Mouse (Mus musculus): ENCODE measurements around the gene Xxylt1. TPM values are rescaled to one million over a fixed set of nuclear protein-coding genes. Genes with fewer than 3 reads are reported as not detected.

The Xxylt1 gene
- total and polyA plus RNA-seq, 3 experiments, result 10.5 to 13.5 (median 11.5) TPM

DNA sequence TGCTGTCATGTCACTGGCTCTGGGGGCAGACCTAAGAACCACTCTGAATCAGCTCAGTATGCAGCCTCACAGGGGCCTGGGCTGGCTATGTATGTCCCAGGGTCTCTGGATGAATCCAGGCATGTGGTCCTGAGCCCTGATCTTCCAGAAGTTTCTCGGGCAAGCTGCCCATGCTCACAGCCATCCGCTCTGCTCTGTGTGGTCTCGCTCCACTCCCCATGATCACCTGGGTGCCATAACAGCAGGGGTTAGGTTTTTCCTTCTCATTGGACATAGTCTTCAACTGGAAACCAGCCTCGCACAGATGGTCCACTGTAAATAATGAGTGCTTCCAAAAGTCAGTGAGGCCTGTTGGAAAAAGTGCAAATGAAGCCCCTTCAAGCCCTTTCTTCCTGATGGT lies 121.0 kb downstream of the Xxylt1 start:
- H3K9ac ChIP-seq (ENCODE audit: low read depth, low read length), result no peak overlapping the region
- WGBS, result 95% methylated on average over 4 of the region's 4 CpGs
- TF ChIP-seq POLR2A (IDR thresholded peaks at IDR 0.05; ENCODE audit: insufficient read depth, low read depth, low read length) (no peak), CTCF (IDR thresholded peaks at IDR 0.05) (no peak), EP300 (IDR thresholded peaks at IDR 0.05; ENCODE audit: insufficient read depth, low read depth, low read length) (no peak)

DNA sequence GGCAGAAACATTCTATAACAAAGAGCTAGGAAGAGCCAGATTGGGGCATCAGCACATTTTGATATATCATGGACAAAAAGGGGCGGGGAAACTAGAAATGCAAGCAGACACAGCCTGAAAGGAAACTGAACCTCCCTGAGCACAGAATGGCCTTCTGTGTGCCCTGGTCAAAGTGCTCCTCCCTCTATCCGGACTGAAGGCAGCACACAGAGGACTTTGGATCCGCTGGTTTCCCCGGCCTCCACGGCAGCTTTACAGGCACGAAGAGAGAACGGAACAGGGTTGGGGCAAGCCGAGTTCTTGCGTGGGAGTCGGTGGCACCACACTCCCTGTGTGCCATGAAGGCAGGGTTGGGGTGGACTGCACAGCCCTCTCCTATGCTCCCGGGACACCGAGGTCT lies 121.5 kb downstream of the Xxylt1 start:
- Histone ChIP-seq H3K9ac (ENCODE audit: low read depth, low read length) (no peak overlapping the region), H3K36me3 (ENCODE audit: control insufficient read depth, insufficient read depth, low read length) (no peaks in the 10 kb centered on the region), H3K27me3 (ENCODE audit: control insufficient read depth, insufficient read depth, low read length) (no peaks in the 10 kb centered on the region), H3K4me1 (ENCODE audit: control insufficient read depth, insufficient read depth, low read length) (no peaks in the 10 kb centered on the region; the same call in 1 of the 2 replicates), H3K27ac (no peak overlapping the region), H3K79me2 (replicated peaks; ENCODE audit: control insufficient read depth, insufficient read depth, low read length) (no peaks in the 10 kb centered on the region), H3K4me3 (no peak overlapping the region)
- intact Hi-C loops (cut with DNase I), result no loop called here
- WGBS, result 82% methylated on average over 12 of the region's 12 CpGs
- no peak for DNase-seq
- TF ChIP-seq POLR2A (IDR thresholded peaks at IDR 0.05; ENCODE audit: insufficient read depth, low read depth, low read length) (no peak), CTCF (IDR thresholded peaks at IDR 0.05) (no peak), EP300 (IDR thresholded peaks at IDR 0.05; ENCODE audit: insufficient read depth, low read depth, low read length) (no peak)

More for the DNA sequence above, 121.0 kb downstream of the Xxylt1 start:
- intact Hi-C loops (cut with DNase I), result no loop called here
- Histone ChIP-seq H3K27me3 (ENCODE audit: control insufficient read depth, insufficient read depth, low read length) (no peaks in the 10 kb centered on the region), H3K27ac (no peak overlapping the region), H3K36me3 (ENCODE audit: control insufficient read depth, insufficient read depth, low read length) (no peaks in the 10 kb centered on the region), H3K79me2 (replicated peaks; ENCODE audit: control insufficient read depth, insufficient read depth, low read length) (no peaks in the 10 kb centered on the region), H3K4me3 (no peak overlapping the region), H3K4me1 (ENCODE audit: control insufficient read depth, insufficient read depth, low read length) (peaks cover 2% of the 10 kb centered on the region; the same call in 1 of the 2 replicates)
- DNase-seq, result no peak

DNA sequence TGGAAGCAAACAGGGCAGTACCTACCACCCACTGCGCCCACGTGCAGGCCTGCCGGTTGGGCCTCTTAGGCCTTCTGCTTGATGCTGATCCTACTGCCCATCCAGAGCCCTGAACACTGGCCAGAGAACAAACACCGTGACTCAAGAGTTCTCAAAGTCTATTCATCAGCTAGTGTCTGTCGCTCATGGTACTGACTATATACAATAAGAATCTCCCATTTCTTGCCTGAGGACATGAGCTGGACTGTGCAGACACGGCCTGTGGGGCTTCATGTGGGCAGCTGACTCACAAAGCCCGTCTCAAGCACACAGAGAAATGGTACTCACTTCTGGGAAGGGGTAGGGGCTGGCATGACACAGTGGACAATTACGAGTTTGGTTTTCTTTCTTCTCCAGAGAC lies 125.1 kb downstream of the Xxylt1 start:
- TF ChIP-seq POLR2A (IDR thresholded peaks at IDR 0.05; ENCODE audit: insufficient read depth, low read depth, low read length) (no peak), EP300 (IDR thresholded peaks at IDR 0.05; ENCODE audit: insufficient read depth, low read depth, low read length) (no peak), CTCF (IDR thresholded peaks at IDR 0.05) (no peak)
- WGBS, result 95% methylated on average over 8 of the region's 8 CpGs
- no peak overlapping the region for H3K9ac ChIP-seq (ENCODE audit: low read depth, low read length)
- H3K79me2 ChIP-seq (replicated peaks; ENCODE audit: control insufficient read depth, insufficient read depth, low read length), result no peaks in the 10 kb centered on the region
- H3K27me3 ChIP-seq (ENCODE audit: control insufficient read depth, insufficient read depth, low read length), result no peaks in the 10 kb centered on the region
- intact Hi-C loops (cut with DNase I), result no loop called here
- H3K4me1 ChIP-seq (ENCODE audit: control insufficient read depth, insufficient read depth, low read length), result no peaks in the 10 kb centered on the region
- H3K27ac ChIP-seq, result no peak overlapping the region
- H3K4me3 ChIP-seq, result no peak overlapping the region
- no peak for DNase-seq
- H3K36me3 ChIP-seq (ENCODE audit: control insufficient read depth, insufficient read depth, low read length), result no peaks in the 10 kb centered on the region

DNA sequence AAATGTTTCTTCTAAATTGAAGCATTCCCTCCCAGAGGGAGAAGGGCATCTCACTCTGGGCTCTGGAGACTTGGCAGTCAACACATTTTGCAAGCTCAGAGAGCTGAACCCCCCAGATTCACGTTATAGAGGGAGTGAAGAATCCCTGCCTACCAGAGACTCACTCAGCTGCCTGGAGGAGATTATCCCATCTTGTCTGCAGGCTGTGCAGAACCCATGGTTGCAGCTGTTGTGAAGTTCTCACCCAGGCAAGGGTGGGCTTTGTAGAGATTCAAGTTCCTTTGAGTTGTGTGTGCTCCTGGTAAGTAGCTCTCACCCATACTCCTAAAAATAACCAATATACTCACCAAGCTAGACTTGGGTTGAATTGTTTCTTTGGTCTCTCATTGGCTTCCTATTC lies 132.6 kb downstream of the Xxylt1 start:
- intact Hi-C loops (cut with DNase I), result no loop called here
- H3K4me3 ChIP-seq, result no peak overlapping the region
- 42% methylated on average over 1 of the region's 1 CpGs for WGBS
- peaks cover 15% of the 10 kb centered on the region for H3K4me1 ChIP-seq (ENCODE audit: control insufficient read depth, insufficient read depth, low read length)
- no peaks in the 10 kb centered on the region for H3K27me3 ChIP-seq (ENCODE audit: control insufficient read depth, insufficient read depth, low read length)
- TF ChIP-seq CTCF (IDR thresholded peaks at IDR 0.05) (no peak), EP300 (IDR thresholded peaks at IDR 0.05; ENCODE audit: insufficient read depth, low read depth, low read length) (no peak), POLR2A (IDR thresholded peaks at IDR 0.05; ENCODE audit: insufficient read depth, low read depth, low read length) (no peak)
- no peaks in the 10 kb centered on the region for H3K36me3 ChIP-seq (ENCODE audit: control insufficient read depth, insufficient read depth, low read length)
- H3K9ac ChIP-seq (ENCODE audit: low read depth, low read length), result no peak overlapping the region
- DNase-seq, result no peak
- no peaks in the 10 kb centered on the region for H3K79me2 ChIP-seq (replicated peaks; ENCODE audit: control insufficient read depth, insufficient read depth, low read length)
- no peak overlapping the region for H3K27ac ChIP-seq

DNA sequence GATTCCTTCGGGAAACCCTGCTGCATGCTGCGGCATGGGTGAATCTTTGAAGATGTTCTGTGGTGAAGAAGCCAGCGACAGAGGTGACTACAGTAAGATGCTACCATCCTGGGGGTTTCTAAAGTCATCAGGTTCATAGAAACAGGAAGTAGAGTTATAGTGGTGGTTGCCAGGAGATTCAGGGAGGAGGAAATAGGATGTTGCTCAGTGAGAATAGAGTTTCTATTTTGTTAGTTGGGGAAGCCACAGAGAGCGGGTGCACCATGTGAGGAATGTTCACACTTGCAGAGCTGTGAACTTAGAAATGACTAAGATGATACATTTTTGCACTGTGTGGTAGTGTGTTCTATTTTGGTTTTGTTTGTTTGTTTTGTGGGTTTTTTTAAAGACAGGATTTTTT lies 133.0 kb downstream of the Xxylt1 start:
- intact Hi-C loops (cut with DNase I), result no loop called here
- Histone ChIP-seq H3K27ac (no peak overlapping the region), H3K4me3 (no peak overlapping the region), H3K9ac (ENCODE audit: low read depth, low read length) (no peak overlapping the region), H3K79me2 (replicated peaks; ENCODE audit: control insufficient read depth, insufficient read depth, low read length) (no peaks in the 10 kb centered on the region), H3K27me3 (ENCODE audit: control insufficient read depth, insufficient read depth, low read length) (no peaks in the 10 kb centered on the region), H3K36me3 (ENCODE audit: control insufficient read depth, insufficient read depth, low read length) (no peaks in the 10 kb centered on the region), H3K4me1 (ENCODE audit: control insufficient read depth, insufficient read depth, low read length) (peaks cover 15% of the 10 kb centered on the region)
- no peak for DNase-seq
- WGBS, result 67% methylated on average over 4 of the region's 4 CpGs
- TF ChIP-seq CTCF (IDR thresholded peaks at IDR 0.05) (no peak), EP300 (IDR thresholded peaks at IDR 0.05; ENCODE audit: insufficient read depth, low read depth, low read length) (no peak), POLR2A (IDR thresholded peaks at IDR 0.05; ENCODE audit: insufficient read depth, low read depth, low read length) (no peak)

DNA sequence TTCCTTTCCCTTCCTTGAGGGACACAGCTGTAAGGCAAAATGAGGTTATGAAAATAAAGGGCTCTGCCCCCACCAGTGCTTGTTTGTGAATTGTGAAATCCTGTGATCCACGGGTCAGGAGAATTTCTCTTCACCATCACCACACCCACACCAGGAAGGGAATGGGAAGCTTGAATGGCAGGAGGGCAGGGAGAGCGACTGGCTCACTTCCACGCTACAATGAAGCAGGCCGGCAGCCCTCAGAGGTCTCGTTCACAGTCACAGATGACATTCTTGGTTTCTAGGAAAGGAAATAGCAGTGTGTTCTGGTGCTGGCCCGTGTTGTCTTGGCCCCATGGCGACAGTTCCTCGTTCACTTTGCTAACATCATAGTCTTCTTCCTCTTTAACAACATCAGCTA lies 136.3 kb downstream of the Xxylt1 start:
- Histone ChIP-seq H3K36me3 (ENCODE audit: control insufficient read depth, insufficient read depth, low read length) (no peaks in the 10 kb centered on the region), H3K4me3 (no peak overlapping the region), H3K79me2 (replicated peaks; ENCODE audit: control insufficient read depth, insufficient read depth, low read length) (no peaks in the 10 kb centered on the region), H3K4me1 (ENCODE audit: control insufficient read depth, insufficient read depth, low read length) (peaks cover 22% of the 10 kb centered on the region), H3K27me3 (ENCODE audit: control insufficient read depth, insufficient read depth, low read length) (no peaks in the 10 kb centered on the region), H3K27ac (peak overlapping the region; percentile 48), H3K9ac (ENCODE audit: low read depth, low read length) (no peak overlapping the region)
- 42% methylated on average over 8 of the region's 8 CpGs for WGBS
- intact Hi-C loops (cut with DNase I), result loop anchor here (2.0 kb wide), 1 partner anchor 32 kb away; no protein-coding TSS in a partner anchor
- DNase-seq, result peak in 1 of 2 experiments; percentile 45
- TF ChIP-seq POLR2A (IDR thresholded peaks at IDR 0.05; ENCODE audit: insufficient read depth, low read depth, low read length), result no peak
- TF ChIP-seq EP300 (IDR thresholded peaks at IDR 0.05; ENCODE audit: insufficient read depth, low read depth, low read length), result 0 out of 2 replicates have a peak, but pooled peaks have one; percentile 34

Measured in heart, adult 2 months (tissue).